Mouse (Mus musculus) forebrain, postnatal 0 days (tissue): ENCODE data around the gene Vmn2r19. TPM values are rescaled to one million over a fixed set of nuclear protein-coding genes. Genes with fewer than 3 reads are reported as not detected.
"Not testable (repeated sequence)": the region's sequence is repeated elsewhere in the genome, so short reads cannot be mapped to it uniquely, and the experiment has no call there.

Source experiments
- ATAC-seq: fragments of 200-750 bp; cut with Nextera tagmentation; 2 replicates; pipeline ENCODE4 v1.8.0; 2017; ENCODE audit warnings: mild to moderate bottlenecking, moderate library complexity
- DNase-seq: peaks from one replicate; pipeline ENCODE4 v3.0.0-alpha.2; 2015
- H3K27ac ChIP-seq: fragments of 300-500 bp; sonication (generic); 2 replicates; pipeline ENCODE4 v1.5.1; 2014; ENCODE audit warnings: low read depth, mild to moderate bottlenecking, antibody characterized with exemption, low read length, moderate library complexity, mixed read lengths
- H3K27me3 ChIP-seq: fragments of 300-500 bp; sonication (generic); 2 replicates; pipeline ENCODE4 v1.6.1; 2014; ENCODE audit warnings: mild to moderate bottlenecking, low read length, mixed read lengths; ENCODE audit not compliant: insufficient read depth
- H3K36me3 ChIP-seq: fragments of 300-500 bp; sonication (generic); 2 replicates; pipeline ENCODE4 v1.6.1; 2014; ENCODE audit warnings: mild to moderate bottlenecking, moderate library complexity; ENCODE audit not compliant: insufficient read depth
- H3K4me1 ChIP-seq: fragments of 300-500 bp; sonication (generic); 2 replicates; pipeline ENCODE4 v1.6.1; 2014; ENCODE audit warnings: antibody characterized with exemption; ENCODE audit not compliant: insufficient read depth
- H3K4me2 ChIP-seq: fragments of 300-500 bp; sonication (generic); 2 replicates; pipeline ENCODE4 v1.6.1; 2014; ENCODE audit warnings: low read depth, mild to moderate bottlenecking, moderate library complexity
- H3K4me3 ChIP-seq: fragments of 300-500 bp; sonication (generic); 2 replicates; pipeline ENCODE4 v1.5.1; 2014; ENCODE audit warnings: low read depth, low read length, mixed read lengths
- H3K9ac ChIP-seq: fragments of 300-500 bp; sonication (generic); 2 replicates; pipeline ENCODE4 v1.6.1; 2014; ENCODE audit warnings: mild to moderate bottlenecking
- H3K9me3 ChIP-seq: fragments of 300-500 bp; sonication (generic); 2 replicates; pipeline ENCODE4 v1.6.1; 2016; ENCODE audit warnings: low read length
- CTCF ChIP-seq: sonication (generic); IDR thresholded peaks from 2 replicates; pipeline ENCODE4 v1.5.1; 2016; ENCODE audit warnings: antibody characterized with exemption, control low read depth, low read depth
- WGBS: fragments of 180-500 bp; shearing (Covaris S2); extraction: QIAGEN DNeasy Blood & Tissue Kit; methylation state at CpG from one replicate; pipeline ENCODE4 v1.1.7; 2014; 5-methylcytosine and 5-hydroxymethylcytosine counted together
- polyA plus RNA-seq: library from polyadenylated mRNA; unstranded; fragments of >200 nt; fragmentation: Nextera tagmentation; extraction: Ambion mirVana; gene quantifications from 2 replicates; pipeline ENCODE4 v1.2.1, GENCODE M21; 2015
- total RNA-seq: library from RNA; depleted of rRNA; stranded (reverse); fragments of >200 nt; gene quantifications from 2 replicates; pipeline ENCODE4 v1.2.3, GENCODE M21; 2014

Gene Vmn2r19
- total and polyA plus RNA-seq, 2 experiments from 2014 or later: not detected

GRCm38 (mm10) chr6:123266945-123267344 is 41.2 kb upstream of the Vmn2r19 start:
- Histone ChIP-seq H3K9ac (no peak overlapping the region), H3K4me1 (no peaks in the 10 kb centered on the region), H3K4me2 (no peak overlapping the region), H3K27me3 (no peaks in the 10 kb centered on the region), H3K9me3 (no peaks in the 10 kb centered on the region), H3K36me3 (no peaks in the 10 kb centered on the region), H3K4me3 (no peak overlapping the region), H3K27ac (no peak overlapping the region)
- DNase-seq (no peak), ATAC-seq (no peak)
- WGBS: 95% methylated on average over 5 of the region's 5 CpGs
- TF ChIP-seq CTCF: no peak

GRCm38 (mm10) chr6:123279443-123279842 is 28.7 kb upstream of the Vmn2r19 start:
- Histone ChIP-seq H3K9ac (no peak overlapping the region), H3K27me3 (no peaks in the 10 kb centered on the region), H3K27ac (no peak overlapping the region), H3K9me3 (no peaks in the 10 kb centered on the region), H3K4me1 (no peaks in the 10 kb centered on the region), H3K36me3 (no peaks in the 10 kb centered on the region), H3K4me2 (no peak overlapping the region), H3K4me3 (no peak overlapping the region)
- WGBS: 84% methylated on average over 2 of the region's 2 CpGs
- ATAC-seq (no peak), DNase-seq (no peak)
- TF ChIP-seq CTCF: no peak

- Histone ChIP-seq H3K27me3 (no peaks in the 10 kb centered on the region), H3K4me2 (no peak overlapping the region), H3K9ac (no peak overlapping the region), H3K4me1 (no peaks in the 10 kb centered on the region), H3K36me3 (no peaks in the 10 kb centered on the region), H3K27ac (no peak overlapping the region), H3K9me3 (no peaks in the 10 kb centered on the region), H3K4me3 (no peak overlapping the region)
- TF ChIP-seq CTCF: no peak
- 80% methylated on average over 2 of the region's 2 CpGs for WGBS
- ATAC-seq (no peak), DNase-seq (no peak)
Observed at GRCm38 (mm10) chr6:123286311-123286710, 21.8 kb upstream of the Vmn2r19 start.

- 87% methylated on average over 10 of the region's 10 CpGs for WGBS
- no peak for TF ChIP-seq CTCF
- Histone ChIP-seq H3K9me3 (no peaks in the 10 kb centered on the region), H3K27me3 (no peaks in the 10 kb centered on the region), H3K4me3 (no peak overlapping the region), H3K36me3 (no peaks in the 10 kb centered on the region), H3K4me1 (no peaks in the 10 kb centered on the region), H3K9ac (no peak overlapping the region), H3K27ac (no peak overlapping the region), H3K4me2 (no peak overlapping the region)
- no peak for DNase-seq
- ATAC-seq: no peak
Observed at GRCm38 (mm10) chr6:123288931-123289330, 19.2 kb upstream of the Vmn2r19 start.

- H3K4me2 ChIP-seq: no peak within 1 kb of the TSS
- TF ChIP-seq CTCF: no peak
- H3K36me3 ChIP-seq: no peaks in the 10 kb centered on the region
- H3K4me1 ChIP-seq: no peaks in the 10 kb centered on the region
- no peak for ATAC-seq
- no peak within 1 kb of the TSS for H3K27ac ChIP-seq
- no peak within 1 kb of the TSS for H3K9ac ChIP-seq
- no peak for DNase-seq
- no peaks in the 10 kb centered on the region for H3K27me3 ChIP-seq
- WGBS: 83% methylated on average over 4 of the region's 4 CpGs
- H3K4me3 ChIP-seq: no peak within 1 kb of the TSS
- no peaks in the 10 kb centered on the region for H3K9me3 ChIP-seq
Observed at GRCm38 (mm10) chr6:123289753-123290152, 18.4 kb upstream of the Vmn2r19 start, which contains the start of gene Clec4e. TSS of gene Clec4e (minus strand) at chr6:123289870.

GRCm38 (mm10) chr6:123292751-123293400 is 15.3 kb upstream of the Vmn2r19 start:
- no peak for DNase-seq
- Histone ChIP-seq H3K27ac (no peak overlapping the region), H3K36me3 (no peaks in the 10 kb centered on the region), H3K27me3 (no peaks in the 10 kb centered on the region), H3K4me2 (no peak overlapping the region), H3K4me1 (no peaks in the 10 kb centered on the region), H3K9me3 (no peaks in the 10 kb centered on the region), H3K9ac (no peak overlapping the region), H3K4me3 (no peak overlapping the region)
- TF ChIP-seq CTCF: no peak
- 98% methylated on average over 1 of the region's 1 CpGs for WGBS
- no peak for ATAC-seq

GRCm38 (mm10) chr6:123293509-123293908 is 14.6 kb upstream of the Vmn2r19 start:
- DNase-seq, H3K4me3 ChIP-seq, H3K36me3 ChIP-seq, ATAC-seq, H3K9me3 ChIP-seq, H3K4me1 ChIP-seq, H3K27ac ChIP-seq, H3K9ac ChIP-seq, H3K27me3 ChIP-seq, H3K4me2 ChIP-seq: not testable (repeated sequence)
- 91% methylated on average over 11 of the region's 11 CpGs for WGBS
